Mouse (Mus musculus) stomach, postnatal 0 days (tissue): ENCODE results near the gene E130114P18Rik.

Experiments
- CTCF ChIP-seq: IDR thresholded peaks from 2 replicates; pipeline ENCODE4 v1.5.1; 2016; ENCODE audit warnings: antibody characterized with exemption, low read depth, mild to moderate bottlenecking, moderate library complexity
- EP300 ChIP-seq: optimal IDR thresholded peaks from 2 replicates; pipeline ENCODE3; 2016; ENCODE audit warnings: antibody characterized with exemption

DNA sequence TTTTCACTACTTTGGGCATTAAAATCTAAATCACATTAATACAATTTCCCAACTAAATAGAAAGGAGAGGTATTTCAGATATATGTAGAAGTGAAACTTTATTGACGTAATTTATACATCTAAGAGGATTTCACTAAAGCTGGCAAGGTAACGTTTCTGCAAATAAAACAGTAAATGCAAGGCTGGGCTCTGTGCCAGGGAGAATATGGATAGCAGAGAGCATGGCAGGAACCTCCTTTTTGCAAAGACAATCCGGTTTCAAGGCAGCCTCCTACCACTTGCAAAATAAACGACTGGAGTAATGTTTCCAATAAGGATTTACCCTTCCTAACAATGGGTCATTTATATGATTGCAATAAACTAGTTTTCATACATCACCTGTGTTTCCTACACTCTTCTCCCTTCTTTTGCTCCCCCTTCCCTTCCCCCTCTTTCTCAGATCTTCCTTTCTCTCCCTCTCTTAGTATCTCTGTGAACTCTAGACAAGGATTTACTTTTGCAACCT, 3.4 kb downstream of the E130114P18Rik start:
- TF ChIP-seq CTCF: no peak
- TF ChIP-seq EP300: no peak
